Mouse (Mus musculus): ENCODE measurements around the gene Arhgap15.

- TF ChIP-seq CTCF (IDR thresholded peaks at IDR 0.05; ENCODE audit: borderline replicate concordance, control insufficient read depth, extremely low read depth, insufficient read depth, low read length, poor library complexity) (no peak), POLR2A (IDR thresholded peaks at IDR 0.05; ENCODE audit: control insufficient read depth, extremely low read depth, insufficient read depth, low read length, poor library complexity) (no peak)
These were observed 525.8 kb downstream of the Arhgap15 start for GRCm38 (mm10) chr2:44274425-44274824.
